Mouse (Mus musculus) cerebellum, adult (tissue): ENCODE data around the gene Rnf215.
"Not testable (repeated sequence)": the region's sequence is repeated elsewhere in the genome, so short reads cannot be mapped to it uniquely, and the experiment has no call there.

Experiments
- ATAC-seq: cut with Nextera tagmentation; 2 replicates; pipeline ENCODE4 v1.9.2; 2017; ENCODE audit warnings: mild to moderate bottlenecking, moderate library complexity, mixed read lengths; ENCODE audit not compliant: insufficient number of reproducible peaks, low FRiP score, low TSS enrichment

Rnf215 gene

DNA sequence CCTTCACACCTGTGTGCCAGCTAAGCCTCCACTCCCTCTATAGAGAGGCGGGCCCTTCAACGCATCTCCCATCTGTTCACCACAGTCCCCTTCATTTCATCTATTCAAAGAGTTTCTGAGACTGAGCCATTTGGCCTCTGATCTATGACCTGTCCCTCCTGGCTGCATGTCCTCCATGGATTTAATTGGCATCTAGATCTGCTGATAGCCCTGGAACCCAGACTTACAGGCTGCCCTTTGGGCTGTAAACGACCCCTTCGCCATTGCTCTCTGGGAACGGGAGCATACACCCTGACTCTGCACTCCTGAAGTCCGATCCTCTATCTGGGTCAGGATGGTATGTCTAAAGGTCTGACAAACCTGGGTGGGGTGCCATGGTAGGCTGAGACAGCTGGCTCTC is 22.1 kb upstream of the Rnf215 start:
- ATAC-seq, result no peak

GRCm38 (mm10) chr11:4113496-4113895 is 21.5 kb upstream of the Rnf215 start:
- ATAC-seq, result no peak

GRCm38 (mm10) chr11:4113970-4114369 is 21.0 kb upstream of the Rnf215 start:
- no peak for ATAC-seq

- ATAC-seq, result not testable (repeated sequence)
Observed at GRCm38 (mm10) chr11:4114541-4114940, 20.5 kb upstream of the Rnf215 start.

- ATAC-seq, result no peak
Observed at GRCm38 (mm10) chr11:4115407-4115806, 19.6 kb upstream of the Rnf215 start.

GRCm38 (mm10) chr11:4116458-4117141 is 18.4 kb upstream of the Rnf215 start:
- ATAC-seq, result no peak

DNA sequence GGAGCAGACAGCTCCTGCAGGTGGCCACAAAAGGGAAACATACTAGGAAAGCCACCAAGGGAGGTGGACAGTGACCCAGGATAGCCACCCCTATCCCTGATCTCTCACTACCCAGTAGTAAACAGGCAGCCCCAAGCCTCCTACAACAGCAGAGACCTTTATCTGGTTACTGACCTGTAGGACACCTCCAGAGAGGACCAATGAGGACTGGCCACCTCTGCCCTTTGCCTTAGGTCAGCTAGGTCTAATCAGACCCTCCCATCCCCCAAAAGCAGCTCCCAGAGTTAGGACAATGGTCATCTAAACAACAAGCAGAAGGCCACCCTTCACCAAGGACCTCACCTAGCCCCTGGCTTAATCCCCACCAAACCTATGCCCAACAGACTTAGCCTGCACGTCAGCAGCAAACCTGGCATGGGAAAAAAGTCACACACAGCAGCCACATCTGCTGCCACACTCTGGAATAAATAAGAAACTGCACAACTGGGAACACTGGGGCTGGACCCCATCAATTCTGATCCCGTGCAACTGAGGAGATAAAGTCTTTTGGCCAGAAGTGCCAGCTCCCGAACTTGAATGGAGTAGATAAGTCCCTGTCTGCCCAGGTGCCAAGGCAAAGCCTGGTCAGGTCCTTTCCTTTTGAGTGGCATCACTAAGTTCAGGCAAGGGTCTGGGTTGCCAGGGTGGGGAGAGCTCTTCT is 17.5 kb upstream of the Rnf215 start:
- no peak for ATAC-seq

DNA sequence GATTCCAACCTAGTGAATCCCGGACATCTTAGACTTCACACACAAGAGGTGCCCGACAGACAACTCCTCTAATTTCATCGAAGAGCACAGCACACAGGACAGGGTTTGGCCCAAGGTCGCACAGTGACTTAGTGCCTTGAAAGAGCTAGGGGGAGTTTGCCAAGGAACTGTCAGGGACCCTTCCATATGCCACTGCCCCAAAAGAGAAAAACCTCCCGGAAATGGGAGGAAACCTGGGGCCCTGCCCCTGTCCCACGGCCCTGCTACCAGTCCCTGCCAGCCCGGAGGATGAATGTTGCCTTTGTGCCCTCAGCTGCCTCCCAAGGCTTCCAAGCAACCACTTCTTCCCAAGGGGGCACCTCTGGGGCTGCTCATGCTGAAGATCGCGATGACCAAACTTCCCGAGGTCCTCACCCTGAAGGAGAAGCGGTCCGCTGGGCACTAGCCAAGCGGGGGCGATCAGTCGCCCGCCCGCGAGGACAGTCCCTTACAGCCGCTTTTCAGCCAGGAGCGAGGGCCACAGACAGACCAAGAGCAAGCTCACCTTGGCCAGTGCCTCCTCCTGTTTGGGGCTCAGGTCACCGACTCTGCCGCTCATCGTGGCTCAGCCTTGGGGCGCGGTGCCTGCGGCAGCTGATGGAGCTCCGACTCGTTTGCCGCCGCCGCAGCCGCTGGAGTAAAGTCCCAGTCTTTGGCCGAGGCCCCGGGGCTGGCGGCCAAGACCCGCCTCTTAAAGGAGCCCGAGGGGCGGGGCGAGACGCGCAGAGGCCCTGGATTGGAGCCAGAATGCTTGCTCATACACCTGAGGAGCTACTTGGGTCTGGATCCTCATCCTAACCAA is 16.7 kb upstream of the Rnf215 start:
- peak; percentile 47; the same call in 1 of the 2 replicates for ATAC-seq

DNA sequence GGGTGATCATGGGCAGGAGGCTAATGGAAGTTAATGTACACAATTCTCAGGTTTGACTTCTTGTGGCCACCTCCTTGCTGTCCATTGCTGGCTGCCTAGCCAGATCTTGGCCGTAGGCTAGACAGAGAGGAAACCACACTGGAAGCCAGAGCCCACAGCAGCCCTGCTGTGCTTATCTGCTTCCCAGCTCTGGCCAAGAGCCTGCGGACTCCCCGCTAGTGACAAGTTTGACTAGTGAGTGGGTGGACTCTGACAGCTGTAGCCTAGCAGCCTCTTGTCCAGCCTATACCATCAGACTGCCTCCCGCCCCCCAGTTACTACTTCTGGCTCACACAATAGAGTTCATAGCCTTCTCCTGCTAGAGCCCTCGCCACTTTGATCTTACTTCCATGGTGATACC is 15.4 kb upstream of the Rnf215 start:
- ATAC-seq, result no peak

DNA sequence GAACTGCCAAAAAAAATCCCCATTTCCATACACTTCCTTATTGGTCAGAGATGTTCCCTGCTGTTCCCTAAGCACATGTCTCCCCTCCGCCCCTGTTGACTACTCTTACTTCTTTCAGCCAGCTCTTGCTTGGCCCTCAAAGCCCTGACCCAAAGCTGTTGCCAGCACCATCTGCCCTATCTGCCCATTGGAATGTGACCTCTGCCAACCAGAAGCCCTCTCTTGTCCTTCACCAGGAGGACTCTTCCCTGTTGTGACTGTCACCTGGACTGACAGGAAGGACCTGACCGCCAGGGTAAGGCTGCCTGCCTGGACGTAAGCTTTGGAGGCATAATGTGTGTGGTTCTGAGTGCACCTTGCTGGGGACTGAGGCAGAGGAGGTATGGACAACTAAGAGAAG is 13.3 kb upstream of the Rnf215 start:
- no peak for ATAC-seq

DNA sequence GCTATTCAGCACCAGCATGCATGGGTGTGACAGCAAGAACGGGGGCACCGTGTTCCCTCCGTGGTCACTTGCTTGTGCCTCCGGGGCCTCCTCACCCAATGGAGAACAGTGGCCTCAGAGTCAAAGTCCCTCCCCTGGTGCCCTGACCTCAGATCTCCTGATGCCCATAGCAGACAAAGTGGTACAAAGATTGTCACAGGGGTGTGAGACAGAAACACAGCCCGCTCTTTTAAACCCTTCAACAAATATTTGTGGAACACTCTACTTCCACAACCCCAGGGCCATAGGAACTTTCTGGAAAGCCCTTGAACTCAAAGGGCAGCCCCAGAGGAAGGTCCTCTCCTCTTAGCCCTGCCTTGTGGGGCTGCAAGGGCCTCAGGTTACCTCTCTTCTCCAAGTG is 12.8 kb upstream of the Rnf215 start:
- no peak for ATAC-seq

GRCm38 (mm10) chr11:4122742-4123579 is 12.0 kb upstream of the Rnf215 start, which contains the start of gene Sec14l2:
Gene Sec14l2, minus strand, starts transcription at chr11:4123415.
- no peak for ATAC-seq

DNA sequence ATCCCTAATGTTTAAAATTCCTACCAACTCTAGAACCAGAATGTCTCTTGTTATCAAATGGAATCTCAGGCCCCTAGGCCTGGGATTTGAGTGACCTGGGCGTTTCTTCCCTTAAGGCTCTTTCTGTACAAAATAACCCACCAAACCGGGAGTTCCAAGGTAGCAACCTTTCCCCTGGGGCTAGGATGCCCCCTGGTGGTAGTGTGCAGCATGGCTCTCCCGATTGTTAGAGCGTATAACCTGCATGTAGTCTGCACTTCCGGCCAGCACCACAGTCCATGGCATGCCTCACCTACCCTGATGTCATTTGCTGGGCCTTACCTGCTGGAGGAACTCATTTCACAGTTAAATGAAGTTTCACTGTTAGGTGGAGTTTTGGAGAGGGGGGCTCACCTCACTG is 11.1 kb upstream of the Rnf215 start:
- ATAC-seq, result no peak

GRCm38 (mm10) chr11:4127059-4127458 is 7.9 kb upstream of the Rnf215 start:
- no peak for ATAC-seq

DNA sequence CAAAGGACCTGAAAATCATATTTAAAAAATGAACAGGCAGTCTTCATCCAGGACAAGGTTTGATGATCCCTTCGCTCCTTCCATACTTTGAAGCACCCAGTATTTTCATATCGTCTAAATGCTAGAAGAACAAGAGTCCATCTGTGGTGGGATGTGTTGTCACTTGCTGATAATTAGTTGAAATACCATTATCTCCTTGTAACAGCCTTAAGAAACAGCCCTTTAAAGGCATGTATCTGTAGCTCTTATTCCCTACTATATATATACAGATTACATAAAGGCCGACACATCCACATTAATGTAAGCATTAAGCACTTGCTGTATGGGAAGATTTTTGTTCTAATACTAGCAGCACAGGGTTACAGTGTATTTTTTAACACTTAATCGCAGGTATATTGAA is 6.5 kb upstream of the Rnf215 start:
- not testable (repeated sequence) for ATAC-seq

- no peak for ATAC-seq
Observed at GRCm38 (mm10) chr11:4133450-4133849, 1.6 kb upstream of the Rnf215 start.

DNA sequence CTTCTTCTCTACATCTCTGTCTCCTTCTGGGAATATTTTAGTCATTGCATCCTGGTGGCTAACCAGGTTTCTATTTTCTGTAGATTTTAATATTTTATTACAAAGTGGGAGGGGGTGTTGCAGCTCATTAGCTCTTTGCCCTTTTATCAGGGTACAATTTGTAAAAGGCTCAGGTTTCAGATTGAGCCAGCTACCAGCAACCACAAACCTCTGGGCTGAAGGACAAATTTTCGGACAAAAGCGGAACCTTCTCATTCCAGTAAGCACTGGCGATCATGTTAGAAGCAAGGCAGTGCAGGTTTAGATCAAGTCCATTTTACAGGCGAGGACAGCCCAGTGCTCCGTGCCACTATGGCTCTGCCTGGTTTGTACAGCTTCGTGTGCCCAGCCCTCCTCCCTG is 602 bp upstream of the Rnf215 start:
- no peak for ATAC-seq

DNA sequence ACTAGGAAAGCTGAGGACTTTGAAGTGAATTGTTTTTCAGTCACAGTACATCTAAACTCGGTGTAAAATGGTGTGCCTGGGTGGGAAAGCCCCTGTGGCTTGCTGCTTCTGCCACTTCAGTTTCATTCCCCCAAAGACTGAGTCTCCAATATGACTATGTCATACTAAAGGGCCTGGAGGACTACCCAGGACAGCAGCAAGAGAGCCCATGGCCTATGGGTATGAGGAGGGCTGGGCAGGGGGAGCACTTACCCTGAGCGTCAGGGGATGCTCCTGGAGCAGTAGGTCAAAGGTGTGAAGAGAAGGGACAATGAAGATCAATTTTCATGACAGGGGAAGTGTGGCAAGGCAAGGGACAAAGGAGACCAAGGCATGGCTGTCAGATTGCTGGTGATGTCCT is 4.0 kb downstream of the Rnf215 start:
- no peak for ATAC-seq

- no peak for ATAC-seq
Observed at GRCm38 (mm10) chr11:4141505-4141904, 6.5 kb downstream of the Rnf215 start.

DNA sequence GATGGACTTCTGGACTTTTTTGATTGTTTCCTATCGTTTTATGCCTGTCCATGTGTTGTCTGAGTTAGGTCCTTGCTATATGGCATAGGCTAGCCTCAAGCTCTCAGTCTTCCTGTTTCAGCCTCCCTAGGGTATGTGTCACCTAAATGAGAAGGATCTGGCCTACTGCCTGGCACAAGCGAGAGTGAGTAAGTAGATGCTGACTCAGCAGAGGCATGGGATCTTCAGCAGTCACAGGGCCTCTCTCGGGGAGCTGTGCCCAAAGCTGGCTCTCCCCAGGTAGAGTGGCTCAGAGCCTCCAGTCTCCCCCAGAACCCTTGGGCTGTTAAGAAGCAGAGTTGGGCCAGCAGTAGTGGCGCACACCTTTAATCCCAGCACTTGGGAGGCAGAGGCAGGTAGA is 7.3 kb downstream of the Rnf215 start:
- ATAC-seq, result no peak
